Mouse (Mus musculus): ENCODE measurements at regions not wholly inside any gene's neighbourhood (a gene's known extent, or its start where the extent isn't known, plus 50 kb on each side); places are given as distances from the start of the nearest gene placed in this dataset.

- H3K27ac ChIP-seq (ENCODE audit: insufficient read depth, low read length) = no peak overlapping the region
- H3K4me1 ChIP-seq (ENCODE audit: control insufficient read depth, insufficient read depth, low read length) = no peaks in the 10 kb centered on the region
- no peak overlapping the region for H3K4me3 ChIP-seq (ENCODE audit: insufficient read depth, low read length)
- TF ChIP-seq POLR2A (IDR thresholded peaks at IDR 0.05; ENCODE audit: extremely low read depth, insufficient read depth, low read length) (no peak), CTCF (IDR thresholded peaks at IDR 0.05; ENCODE audit: extremely low read depth, insufficient read depth, low read length) (no peak)
These were observed 163.4 kb downstream of the Cdh26 start for GRCm38 (mm10) chr2:178593743-178594142.

- no peak overlapping the region for H3K27ac ChIP-seq (ENCODE audit: insufficient read depth, low read length)
These were observed 163.8 kb downstream of the Cdh26 start for GRCm38 (mm10) chr2:178594177-178594576.

GRCm38 (mm10) chr2:178596312-178597083, 166.2 kb downstream of the Cdh26 start:
- Histone ChIP-seq H3K4me3 (ENCODE audit: insufficient read depth, low read length) (no peak overlapping the region), H3K4me1 (ENCODE audit: control insufficient read depth, insufficient read depth, low read length) (no peaks in the 10 kb centered on the region), H3K27ac (ENCODE audit: insufficient read depth, low read length) (no peak overlapping the region)
- TF ChIP-seq POLR2A (IDR thresholded peaks at IDR 0.05; ENCODE audit: extremely low read depth, insufficient read depth, low read length) = no peak
- no peak for TF ChIP-seq CTCF (IDR thresholded peaks at IDR 0.05; ENCODE audit: extremely low read depth, insufficient read depth, low read length)

More at GRCm38 (mm10) chr2:178594177-178594576, 163.8 kb downstream of the Cdh26 start:
- Histone ChIP-seq H3K4me3 (ENCODE audit: insufficient read depth, low read length) (no peak overlapping the region), H3K4me1 (ENCODE audit: control insufficient read depth, insufficient read depth, low read length) (no peaks in the 10 kb centered on the region)
- TF ChIP-seq CTCF (IDR thresholded peaks at IDR 0.05; ENCODE audit: extremely low read depth, insufficient read depth, low read length) (no peak), POLR2A (IDR thresholded peaks at IDR 0.05; ENCODE audit: extremely low read depth, insufficient read depth, low read length) (no peak)

GRCm38 (mm10) chr2:178597084-178597470, 166.7 kb downstream of the Cdh26 start:
- H3K4me3 ChIP-seq (ENCODE audit: insufficient read depth, low read length) = no peak overlapping the region
- no peaks in the 10 kb centered on the region for H3K4me1 ChIP-seq (ENCODE audit: control insufficient read depth, insufficient read depth, low read length)
- H3K27ac ChIP-seq (ENCODE audit: insufficient read depth, low read length) = no peak overlapping the region
- TF ChIP-seq CTCF (IDR thresholded peaks at IDR 0.05; ENCODE audit: extremely low read depth, insufficient read depth, low read length) (no peak), POLR2A (IDR thresholded peaks at IDR 0.05; ENCODE audit: extremely low read depth, insufficient read depth, low read length) (no peak)

GRCm38 (mm10) chr2:178598371-178598770, 168.0 kb downstream of the Cdh26 start:
- TF ChIP-seq CTCF (IDR thresholded peaks at IDR 0.05; ENCODE audit: extremely low read depth, insufficient read depth, low read length) (no peak), POLR2A (IDR thresholded peaks at IDR 0.05; ENCODE audit: extremely low read depth, insufficient read depth, low read length) (no peak)
- Histone ChIP-seq H3K4me3 (ENCODE audit: insufficient read depth, low read length) (no peak overlapping the region), H3K4me1 (ENCODE audit: control insufficient read depth, insufficient read depth, low read length) (no peaks in the 10 kb centered on the region), H3K27ac (ENCODE audit: insufficient read depth, low read length) (no peak overlapping the region)

GRCm38 (mm10) chr2:178598836-178599235, 168.5 kb downstream of the Cdh26 start:
- TF ChIP-seq CTCF (IDR thresholded peaks at IDR 0.05; ENCODE audit: extremely low read depth, insufficient read depth, low read length) (no peak), POLR2A (IDR thresholded peaks at IDR 0.05; ENCODE audit: extremely low read depth, insufficient read depth, low read length) (no peak)
- H3K27ac ChIP-seq (ENCODE audit: insufficient read depth, low read length) = no peak overlapping the region
- H3K4me1 ChIP-seq (ENCODE audit: control insufficient read depth, insufficient read depth, low read length) = no peaks in the 10 kb centered on the region
- H3K4me3 ChIP-seq (ENCODE audit: insufficient read depth, low read length) = no peak overlapping the region

GRCm38 (mm10) chr2:178603443-178603842, 173.1 kb downstream of the Cdh26 start:
- Histone ChIP-seq H3K27ac (ENCODE audit: insufficient read depth, low read length) (no peak overlapping the region), H3K4me3 (ENCODE audit: insufficient read depth, low read length) (no peak overlapping the region), H3K4me1 (ENCODE audit: control insufficient read depth, insufficient read depth, low read length) (no peaks in the 10 kb centered on the region)
- TF ChIP-seq CTCF (IDR thresholded peaks at IDR 0.05; ENCODE audit: extremely low read depth, insufficient read depth, low read length) = no peak
- TF ChIP-seq POLR2A (IDR thresholded peaks at IDR 0.05; ENCODE audit: extremely low read depth, insufficient read depth, low read length) = no peak

- TF ChIP-seq CTCF (IDR thresholded peaks at IDR 0.05; ENCODE audit: extremely low read depth, insufficient read depth, low read length) = no peak
- TF ChIP-seq POLR2A (IDR thresholded peaks at IDR 0.05; ENCODE audit: extremely low read depth, insufficient read depth, low read length) = no peak
- Histone ChIP-seq H3K4me1 (ENCODE audit: control insufficient read depth, insufficient read depth, low read length) (no peaks in the 10 kb centered on the region), H3K4me3 (ENCODE audit: insufficient read depth, low read length) (no peak overlapping the region), H3K27ac (ENCODE audit: insufficient read depth, low read length) (no peak overlapping the region)
These were observed 176.4 kb downstream of the Cdh26 start for GRCm38 (mm10) chr2:178606733-178607132.

- H3K27ac ChIP-seq (ENCODE audit: insufficient read depth, low read length) = no peak overlapping the region
- TF ChIP-seq POLR2A (IDR thresholded peaks at IDR 0.05; ENCODE audit: extremely low read depth, insufficient read depth, low read length) (no peak), CTCF (IDR thresholded peaks at IDR 0.05; ENCODE audit: extremely low read depth, insufficient read depth, low read length) (no peak)
These were observed 180.1 kb downstream of the Cdh26 start for GRCm38 (mm10) chr2:178610211-178610975.

GRCm38 (mm10) chr2:178614761-178615160, 184.4 kb downstream of the Cdh26 start:
- TF ChIP-seq CTCF (IDR thresholded peaks at IDR 0.05; ENCODE audit: extremely low read depth, insufficient read depth, low read length) (no peak), POLR2A (IDR thresholded peaks at IDR 0.05; ENCODE audit: extremely low read depth, insufficient read depth, low read length) (no peak)
- no peaks in the 10 kb centered on the region for H3K4me1 ChIP-seq (ENCODE audit: control insufficient read depth, insufficient read depth, low read length)

More at GRCm38 (mm10) chr2:178610211-178610975, 180.1 kb downstream of the Cdh26 start:
- no peak overlapping the region for H3K4me3 ChIP-seq (ENCODE audit: insufficient read depth, low read length)
- H3K4me1 ChIP-seq (ENCODE audit: control insufficient read depth, insufficient read depth, low read length) = no peaks in the 10 kb centered on the region

More at GRCm38 (mm10) chr2:178614761-178615160, 184.4 kb downstream of the Cdh26 start:
- Histone ChIP-seq H3K27ac (ENCODE audit: insufficient read depth, low read length) (no peak overlapping the region), H3K4me3 (ENCODE audit: insufficient read depth, low read length) (no peak overlapping the region)
